Mouse (Mus musculus): Measurements from ENCODE around the gene Dock2. TPM values are rescaled to one million over a fixed set of nuclear protein-coding genes. Genes with fewer than 3 reads are reported as not detected.
A peak's percentile ranks its signal among the peaks of the same experiment; 100 is the strongest.

Gene Dock2
- total RNA-seq, 2 experiments from 2014 or later, result 3.5 to 3.7 TPM

GRCm38 (mm10) chr11:34467056-34467455, 316.6 kb downstream of the Dock2 start:
- intact Hi-C loops (cut with DNase I), result no loop called here
- DNase-seq (ENCODE audit: low spot score in 2 of 2), result no peak

- intact Hi-C loops (cut with DNase I), result no loop called here
Measured at GRCm38 (mm10) chr11:34449944-34450343, 333.7 kb downstream of the Dock2 start.

GRCm38 (mm10) chr11:34447891-34448290, 335.8 kb downstream of the Dock2 start:
- no peak for DNase-seq (ENCODE audit: low spot score in 2 of 2)
- intact Hi-C loops (cut with DNase I), result no loop called here

More at GRCm38 (mm10) chr11:34449944-34450343, 333.7 kb downstream of the Dock2 start:
- DNase-seq (ENCODE audit: low spot score in 2 of 2), result no peak

- intact Hi-C loops (cut with DNase I), result no loop called here
- no peak for DNase-seq (ENCODE audit: low spot score in 2 of 2)
Measured at GRCm38 (mm10) chr11:34438429-34438828, 345.3 kb downstream of the Dock2 start.

- no peak for DNase-seq (ENCODE audit: low spot score in 2 of 2)
- intact Hi-C loops (cut with DNase I), result no loop called here
Measured at GRCm38 (mm10) chr11:34437446-34437845, 346.2 kb downstream of the Dock2 start.

GRCm38 (mm10) chr11:34431978-34432377, 351.7 kb downstream of the Dock2 start:
- intact Hi-C loops (cut with DNase I), result no loop called here
- no peak for DNase-seq (ENCODE audit: low spot score in 2 of 2)

GRCm38 (mm10) chr11:34431371-34431770, 352.3 kb downstream of the Dock2 start:
- DNase-seq (ENCODE audit: low spot score in 2 of 2), result no peak
- intact Hi-C loops (cut with DNase I), result no loop called here

GRCm38 (mm10) chr11:34430940-34431339, 352.8 kb downstream of the Dock2 start:
- DNase-seq (ENCODE audit: low spot score in 2 of 2), result no peak
- intact Hi-C loops (cut with DNase I), result no loop called here

- no peak for DNase-seq (ENCODE audit: low spot score in 2 of 2)
- intact Hi-C loops (cut with DNase I), result no loop called here
Measured at GRCm38 (mm10) chr11:34427212-34427611, 356.5 kb downstream of the Dock2 start.

GRCm38 (mm10) chr11:34424546-34424945, 359.1 kb downstream of the Dock2 start:
- intact Hi-C loops (cut with DNase I), result loop anchor here (5.0 kb wide), 1 partner anchor 107 kb away; no protein-coding TSS in a partner anchor
- DNase-seq (ENCODE audit: low spot score in 2 of 2), result no peak

GRCm38 (mm10) chr11:34421061-34421460, 362.6 kb downstream of the Dock2 start:
- peak; percentile 67 to 95 for DNase-seq (ENCODE audit: low spot score in 2 of 2)
- intact Hi-C loops (cut with DNase I), result loop anchor here (5.0 kb wide), 1 partner anchor 104 kb away; no protein-coding TSS in a partner anchor

GRCm38 (mm10) chr11:34416619-34416979, 367.1 kb downstream of the Dock2 start:
- no peak for DNase-seq (ENCODE audit: low spot score in 2 of 2)
- intact Hi-C loops (cut with DNase I), result no loop called here

- intact Hi-C loops (cut with DNase I), result no loop called here
- DNase-seq (ENCODE audit: low spot score in 2 of 2), result no peak
Measured at GRCm38 (mm10) chr11:34415884-34416618, 367.6 kb downstream of the Dock2 start.

GRCm38 (mm10) chr11:34406850-34407249, 376.8 kb downstream of the Dock2 start:
- no peak for DNase-seq (ENCODE audit: low spot score in 2 of 2)
- intact Hi-C loops (cut with DNase I), result no loop called here

- intact Hi-C loops (cut with DNase I), result no loop called here
- DNase-seq (ENCODE audit: low spot score in 2 of 2), result no peak
Measured at GRCm38 (mm10) chr11:34406309-34406708, 377.4 kb downstream of the Dock2 start.

GRCm38 (mm10) chr11:34405311-34405710, 378.4 kb downstream of the Dock2 start:
- intact Hi-C loops (cut with DNase I), result no loop called here
- no peak for DNase-seq (ENCODE audit: low spot score in 2 of 2)

- DNase-seq (ENCODE audit: low spot score in 2 of 2), result peak in 1 of 2 experiments; percentile 61
- intact Hi-C loops (cut with DNase I), result no loop called here
Measured at GRCm38 (mm10) chr11:34401343-34401742, 382.3 kb downstream of the Dock2 start.

- intact Hi-C loops (cut with DNase I), result loop anchor here (5.0 kb wide), 1 partner anchor 94 kb away; no protein-coding TSS in a partner anchor
- DNase-seq (ENCODE audit: low spot score in 2 of 2), result no peak
Measured at GRCm38 (mm10) chr11:34398555-34398954, 385.1 kb downstream of the Dock2 start.

GRCm38 (mm10) chr11:34397661-34398060, 386.0 kb downstream of the Dock2 start:
- intact Hi-C loops (cut with DNase I), result loop anchor here (5.0 kb wide), 1 partner anchor 95 kb away; no protein-coding TSS in a partner anchor
- no peak for DNase-seq (ENCODE audit: low spot score in 2 of 2)

GRCm38 (mm10) chr11:34395802-34396201, 387.9 kb downstream of the Dock2 start:
- intact Hi-C loops (cut with DNase I), result loop anchor here (5.0 kb wide), 1 partner anchor 96 kb away; no protein-coding TSS in a partner anchor
- DNase-seq (ENCODE audit: low spot score in 2 of 2), result no peak

- DNase-seq (ENCODE audit: low spot score in 2 of 2), result no peak
Measured at GRCm38 (mm10) chr11:34392105-34392504, 391.6 kb downstream of the Dock2 start.

More at GRCm38 (mm10) chr11:34392105-34392504, 391.6 kb downstream of the Dock2 start:
- intact Hi-C loops (cut with DNase I), result no loop called here

All from left cerebral cortex, postnatal 25 days (tissue).